Mouse (Mus musculus): ENCODE measurements around the gene Zmiz1.

The Zmiz1 gene

DNA sequence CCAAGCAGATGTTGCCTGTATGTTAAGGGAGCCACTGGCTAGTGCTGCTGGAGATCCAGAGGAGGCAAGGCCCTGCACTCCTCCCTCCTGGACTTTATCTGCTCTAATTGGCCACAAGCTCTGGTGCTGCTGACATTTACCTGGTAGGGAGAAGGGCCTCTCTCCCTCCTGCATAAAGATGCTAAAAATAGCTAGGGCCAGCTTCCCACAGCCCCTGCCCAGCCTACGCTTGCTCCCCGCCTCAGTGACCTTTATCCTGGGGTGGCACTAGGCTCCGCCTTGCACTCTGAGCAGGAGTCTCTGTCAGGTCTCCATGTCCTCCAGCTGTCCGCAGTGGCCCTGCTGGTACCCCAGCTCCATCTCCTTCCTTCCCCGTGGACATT lies 49.8 kb downstream of the Zmiz1 start:
- in situ Hi-C loops (cut with MboI, MseI) = loop anchor here in 1 of 2 experiments (10.0 kb wide), 2 partner anchors 356 to 1014 kb away; no protein-coding TSS in a partner anchor

DNA sequence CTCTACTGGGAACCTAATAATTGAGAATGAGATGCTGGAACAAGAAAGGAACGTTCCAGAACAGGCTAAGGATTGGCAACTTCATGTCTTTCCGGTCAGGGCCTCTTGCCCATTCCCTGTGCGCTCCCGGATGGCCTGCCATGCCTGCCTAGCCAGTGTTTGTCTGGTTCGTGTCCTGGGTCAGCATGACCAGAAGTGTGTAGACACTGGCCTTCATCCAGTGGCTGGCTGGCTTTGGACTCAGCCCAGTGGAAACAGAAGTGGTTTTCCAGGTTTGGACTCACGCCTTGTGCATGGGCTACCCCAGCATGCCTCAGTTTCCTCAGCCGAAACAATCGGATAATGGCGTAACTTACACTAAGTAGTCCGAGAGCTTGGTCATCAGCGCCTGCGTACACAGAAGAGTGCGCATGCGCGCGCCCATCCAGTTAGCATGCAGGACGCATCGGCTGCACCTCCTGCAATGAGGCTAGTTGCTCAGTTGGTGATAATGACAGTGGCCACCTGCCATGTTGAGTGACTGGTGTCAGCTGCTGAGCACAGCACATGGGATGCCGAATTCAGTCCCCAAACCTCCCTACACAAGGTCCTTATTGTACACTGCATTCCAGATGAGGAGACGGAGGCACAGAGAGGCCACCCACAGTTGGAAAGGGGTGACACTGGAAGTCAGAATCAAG lies 50.6 kb downstream of the Zmiz1 start:
- in situ Hi-C loops (cut with MboI, MseI) = loop anchor here in 1 of 2 experiments (10.0 kb wide), 2 partner anchors 355 to 1015 kb away; no protein-coding TSS in a partner anchor

DNA sequence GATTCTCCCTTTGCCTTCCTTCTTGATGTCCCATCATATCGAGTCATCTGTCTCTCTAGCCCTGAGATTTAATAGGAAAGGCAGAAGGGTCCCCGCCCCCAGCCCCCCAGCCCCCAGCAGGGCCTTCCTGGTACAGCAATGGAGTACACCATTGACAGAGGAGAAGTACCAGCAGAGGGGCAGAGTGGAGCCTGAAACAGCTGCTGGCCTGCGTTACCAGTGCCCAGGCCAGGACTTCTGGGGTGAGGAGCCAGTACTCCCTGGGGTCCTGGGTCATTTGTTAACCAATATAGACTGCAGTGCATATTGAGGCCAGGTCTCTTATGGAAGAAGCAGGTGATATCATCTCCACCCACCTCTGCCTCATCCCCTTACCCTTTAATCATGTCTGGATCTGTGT lies 51.4 kb downstream of the Zmiz1 start:
- in situ Hi-C loops (cut with MboI, MseI) = no loop called here

DNA sequence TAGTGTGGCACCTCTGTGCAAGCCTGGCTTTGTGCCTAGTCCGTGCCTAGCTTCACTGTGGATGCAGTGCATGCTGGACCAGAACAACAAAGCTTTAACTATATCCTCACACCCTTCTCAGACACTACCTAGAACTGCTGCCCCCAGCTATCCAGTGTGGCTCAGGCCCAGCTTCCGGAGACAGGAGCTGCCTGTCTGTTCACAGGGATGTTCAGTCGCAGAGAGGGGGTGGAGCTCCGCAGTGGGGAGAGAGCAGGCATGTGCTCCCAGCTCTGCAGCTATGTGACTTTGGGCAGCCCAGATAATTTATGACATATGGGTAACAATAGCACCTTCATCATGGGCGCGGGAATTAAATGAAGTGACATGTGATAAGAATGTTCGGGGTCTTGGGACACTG lies 52.0 kb downstream of the Zmiz1 start:
- in situ Hi-C loops (cut with MboI, MseI) = no loop called here

DNA sequence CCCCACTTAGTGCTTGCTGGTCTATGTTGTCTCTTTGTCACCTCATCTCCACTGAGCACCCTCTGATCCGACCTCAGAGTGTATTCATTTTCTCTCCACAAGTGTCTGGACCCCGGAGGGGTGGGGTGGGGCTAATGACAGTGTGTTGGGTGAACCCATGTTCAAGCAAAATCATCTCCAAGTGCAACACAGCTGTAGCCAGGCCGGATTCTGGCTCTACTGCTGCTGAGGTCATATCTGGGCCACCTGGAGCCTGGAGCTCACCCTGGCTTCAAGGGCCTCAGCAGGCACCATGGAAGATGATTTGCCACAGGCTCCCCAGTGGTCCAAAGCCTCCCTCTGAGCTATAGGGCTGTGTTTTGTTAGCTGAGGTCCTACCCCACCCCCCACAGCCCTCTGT lies 52.6 kb downstream of the Zmiz1 start:
- in situ Hi-C loops (cut with MboI, MseI) = no loop called here

DNA sequence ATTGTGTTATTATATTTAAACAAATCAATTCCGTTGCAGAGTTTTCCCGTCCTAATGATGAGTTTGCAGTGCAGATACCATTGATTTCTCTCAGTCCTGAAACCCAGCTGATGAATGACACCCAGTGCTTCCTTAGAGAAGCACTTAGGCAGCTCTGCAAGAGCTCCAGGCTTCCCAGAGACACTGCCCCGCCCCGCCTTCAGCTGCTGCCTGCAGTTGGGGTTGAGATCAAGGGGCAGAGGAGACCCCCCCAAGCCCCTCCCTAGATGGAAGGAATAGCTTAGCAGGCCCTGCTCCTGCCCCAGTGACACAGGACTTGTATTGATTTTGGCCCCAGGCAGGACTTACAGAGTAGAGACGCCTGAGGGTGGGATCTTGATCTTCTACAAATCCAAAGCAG lies 53.0 kb downstream of the Zmiz1 start:
- in situ Hi-C loops (cut with MboI, MseI) = no loop called here

DNA sequence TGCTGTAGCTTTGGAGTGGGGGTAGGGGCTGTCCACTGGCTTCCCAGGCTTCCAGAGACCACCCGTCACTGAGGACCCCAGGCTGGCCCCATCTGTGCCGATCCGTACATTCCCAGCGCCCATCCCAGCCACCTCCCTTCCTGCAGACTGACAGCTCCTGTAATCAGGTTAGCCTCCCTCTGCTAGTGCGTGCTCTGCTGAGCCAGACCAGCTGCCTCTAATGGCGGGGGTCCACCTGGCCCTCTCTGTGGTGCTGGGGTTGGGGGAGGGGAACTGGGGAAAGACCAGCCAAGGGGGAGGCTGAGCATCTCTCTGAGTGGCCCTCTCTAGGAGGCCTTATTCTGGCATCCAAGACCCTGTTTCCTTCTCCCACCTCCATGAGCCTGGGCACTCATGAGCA lies 53.8 kb downstream of the Zmiz1 start:
- in situ Hi-C loops (cut with MboI, MseI) = no loop called here

DNA sequence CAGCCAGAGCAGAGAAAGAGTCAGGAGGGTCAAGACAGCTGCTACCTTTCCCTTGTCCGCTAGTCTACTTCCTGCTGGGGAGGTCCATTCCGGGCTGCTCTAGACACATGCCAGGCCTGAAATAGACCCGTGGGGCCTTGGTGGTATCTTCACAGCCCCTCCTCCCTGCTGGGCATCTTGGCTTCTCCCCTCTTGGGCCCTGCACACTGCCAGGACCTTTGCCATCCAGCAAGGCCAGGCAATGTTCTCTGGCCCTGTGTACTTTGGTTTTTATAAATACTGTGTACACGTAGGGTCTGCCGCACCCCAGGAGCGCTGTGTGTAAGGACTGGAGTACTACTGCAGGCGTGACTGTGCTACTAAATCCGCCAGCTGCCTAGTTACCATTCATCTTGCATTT lies 54.5 kb downstream of the Zmiz1 start:
- in situ Hi-C loops (cut with MboI, MseI) = no loop called here

DNA sequence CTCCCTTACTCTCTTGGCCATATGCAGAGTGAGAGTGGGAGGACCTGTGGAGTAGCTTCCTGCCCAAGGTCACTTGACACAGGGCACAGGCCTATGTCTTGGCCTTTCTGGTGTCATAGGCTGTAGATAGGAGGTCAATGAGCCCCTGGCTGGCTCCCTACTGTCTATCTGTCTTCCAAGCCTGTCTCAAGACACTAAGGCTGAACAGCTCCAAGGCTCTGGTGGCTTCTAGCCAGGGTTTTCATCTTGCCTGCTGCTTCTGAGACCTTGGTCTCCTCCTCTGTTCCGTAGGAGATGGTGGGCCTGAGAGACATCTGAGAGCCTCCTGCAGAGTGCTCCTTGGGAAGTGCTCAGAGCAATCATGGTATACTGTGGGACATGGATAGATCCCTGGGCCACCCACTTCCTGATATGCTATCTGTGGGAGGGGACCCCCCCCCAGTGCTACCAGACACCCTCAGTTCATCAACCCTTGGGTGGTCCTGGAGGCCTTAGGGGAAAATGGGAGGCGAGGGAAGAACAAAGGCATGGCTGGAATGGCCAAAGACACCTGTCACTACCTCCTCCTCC lies 56.0 kb downstream of the Zmiz1 start:
- in situ Hi-C loops (cut with MboI, MseI) = no loop called here

DNA sequence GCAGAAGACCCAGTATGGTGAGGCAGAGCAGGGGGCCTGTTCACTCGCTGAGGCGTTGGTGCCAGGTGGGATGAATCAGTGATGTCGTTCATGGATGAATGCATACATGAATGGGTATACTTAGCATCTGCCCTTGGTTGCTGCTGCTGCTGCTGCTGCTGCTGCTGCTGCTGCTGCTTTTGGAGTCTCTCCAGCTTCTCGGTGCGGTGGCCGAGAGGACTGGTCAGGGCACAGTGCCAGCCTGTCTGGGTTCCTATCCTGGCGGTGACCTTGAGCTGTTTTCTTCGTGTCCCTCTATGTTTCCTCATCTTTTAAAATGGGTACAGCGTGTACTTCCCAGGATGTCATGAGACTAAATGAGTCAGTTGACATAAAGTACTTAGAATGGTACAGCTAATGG lies 56.9 kb downstream of the Zmiz1 start:
- in situ Hi-C loops (cut with MboI, MseI) = no loop called here

DNA sequence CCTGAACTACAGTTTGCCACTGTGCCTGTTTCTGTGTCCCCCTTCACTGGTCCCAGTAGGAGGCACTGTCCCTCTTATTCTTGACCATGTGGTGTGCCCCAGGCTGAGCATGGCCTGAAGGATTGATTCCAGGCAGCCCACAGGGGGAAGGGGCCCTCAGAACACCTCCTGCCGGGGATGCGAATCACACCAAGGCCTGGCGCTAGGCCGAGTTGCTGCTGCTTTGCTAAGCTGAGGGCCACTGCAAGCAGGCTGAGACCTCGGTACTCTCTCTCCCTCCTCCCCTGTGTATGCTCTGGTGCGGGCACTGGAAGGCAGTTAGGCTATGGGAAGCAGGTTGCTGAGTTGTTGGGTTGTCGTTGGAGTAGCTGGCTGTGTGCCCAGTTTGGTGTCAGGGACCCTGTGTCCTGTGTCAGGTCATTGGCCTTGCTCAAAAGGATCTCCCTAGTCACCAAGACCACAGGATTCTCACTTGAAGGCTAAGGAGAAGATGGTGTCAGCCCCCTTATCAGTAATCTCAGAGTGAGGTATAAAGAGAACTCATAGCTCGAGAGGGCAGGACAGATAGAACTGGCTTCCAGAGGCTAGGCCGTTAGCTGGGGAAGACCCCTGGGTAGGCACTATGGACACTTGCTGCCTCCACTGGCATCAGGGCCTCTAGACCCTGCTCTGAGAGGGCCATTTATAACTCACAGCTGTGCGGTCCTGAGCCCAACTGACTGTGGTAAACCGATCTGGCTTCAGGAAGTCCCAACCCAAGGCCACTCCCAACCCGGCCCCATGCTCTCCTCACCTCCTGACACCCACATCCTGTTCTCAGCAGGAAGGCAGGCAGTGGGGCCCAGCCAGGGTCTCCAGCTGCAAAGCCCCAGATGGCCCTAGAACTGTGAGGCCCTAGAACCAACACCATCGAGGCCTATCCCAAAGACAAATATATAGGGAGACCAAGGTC lies 57.9 kb downstream of the Zmiz1 start:
- in situ Hi-C loops (cut with MboI, MseI) = no loop called here

DNA sequence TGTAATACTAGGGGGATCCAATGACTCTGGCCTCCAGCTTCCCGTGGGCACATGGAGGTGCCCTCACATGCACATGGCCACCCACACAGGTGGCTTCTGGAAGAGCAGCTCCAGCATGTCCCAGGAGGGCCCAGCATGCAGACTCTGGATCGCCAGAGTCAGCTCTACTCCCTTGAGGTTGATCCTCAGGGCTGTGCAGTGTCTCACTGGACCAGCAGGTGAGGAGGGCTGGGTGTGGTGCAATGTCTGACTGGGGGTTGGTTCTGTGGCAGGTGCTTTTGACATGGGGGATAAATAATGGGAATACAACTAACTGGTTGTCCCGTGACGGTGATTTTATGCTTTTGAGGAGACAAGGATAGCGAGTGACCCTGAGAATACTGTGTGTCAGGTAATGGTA lies 59.7 kb downstream of the Zmiz1 start:
- in situ Hi-C loops (cut with MboI, MseI) = no loop called here

DNA sequence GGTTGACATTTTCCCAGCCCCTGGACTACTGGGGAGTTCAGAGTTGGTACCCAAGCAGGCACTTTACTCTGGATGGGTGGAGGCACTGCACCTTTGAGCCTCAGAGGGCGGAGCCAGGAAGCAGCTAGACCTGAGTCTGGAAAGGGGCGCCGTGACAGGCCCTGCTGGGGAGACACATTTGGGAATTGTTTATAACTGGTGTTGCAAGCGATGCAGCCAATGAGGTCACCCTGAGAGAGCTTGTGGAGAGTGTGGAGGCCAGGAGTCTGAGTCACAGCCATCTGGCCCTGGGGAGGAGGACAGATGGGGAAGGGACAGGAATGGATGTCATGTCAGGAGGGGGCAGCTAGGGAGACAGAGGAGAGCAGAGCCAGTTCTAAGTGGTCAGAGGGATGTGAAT lies 60.7 kb downstream of the Zmiz1 start:
- in situ Hi-C loops (cut with MboI, MseI) = no loop called here

DNA sequence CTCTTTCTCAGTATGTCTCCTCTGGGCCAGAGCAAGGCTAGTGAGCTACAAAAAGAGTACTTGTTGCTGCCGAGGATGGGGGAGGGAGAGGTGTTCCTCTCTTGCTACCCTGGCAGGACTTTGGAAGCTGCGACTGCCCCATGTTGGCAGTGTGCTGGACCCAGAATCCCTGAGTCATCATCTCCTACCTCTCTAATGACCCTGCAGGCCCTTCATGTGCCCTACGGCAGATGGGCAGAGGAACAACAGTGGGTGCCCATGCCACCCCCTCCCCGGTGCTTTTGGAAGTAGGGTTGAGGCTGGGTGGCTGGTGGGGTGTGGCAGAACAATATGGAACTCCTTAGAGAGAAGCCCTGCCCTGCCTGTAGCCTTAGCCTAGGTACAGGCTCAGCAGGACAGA lies 61.6 kb downstream of the Zmiz1 start:
- in situ Hi-C loops (cut with MboI, MseI) = no loop called here

DNA sequence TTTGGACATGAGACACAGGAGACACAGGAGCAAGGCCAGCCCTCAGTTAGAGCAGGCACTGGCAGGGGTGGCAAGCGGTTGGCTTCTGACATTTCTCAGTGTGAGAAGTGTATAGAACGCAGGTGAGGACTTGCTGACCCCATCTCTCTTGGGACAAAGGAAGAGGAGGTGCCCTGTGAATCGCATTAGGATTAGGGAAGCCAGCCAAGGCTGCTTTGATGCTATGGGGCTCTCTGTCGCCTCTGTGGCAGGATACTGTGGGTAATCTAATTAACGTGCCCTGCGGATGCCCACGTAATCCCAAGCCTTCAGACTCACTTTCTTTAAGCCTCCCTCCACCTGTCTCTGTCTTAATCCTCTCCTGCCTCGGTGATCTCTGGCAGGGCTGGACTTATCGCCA lies 62.0 kb downstream of the Zmiz1 start:
- in situ Hi-C loops (cut with MboI, MseI) = no loop called here

DNA sequence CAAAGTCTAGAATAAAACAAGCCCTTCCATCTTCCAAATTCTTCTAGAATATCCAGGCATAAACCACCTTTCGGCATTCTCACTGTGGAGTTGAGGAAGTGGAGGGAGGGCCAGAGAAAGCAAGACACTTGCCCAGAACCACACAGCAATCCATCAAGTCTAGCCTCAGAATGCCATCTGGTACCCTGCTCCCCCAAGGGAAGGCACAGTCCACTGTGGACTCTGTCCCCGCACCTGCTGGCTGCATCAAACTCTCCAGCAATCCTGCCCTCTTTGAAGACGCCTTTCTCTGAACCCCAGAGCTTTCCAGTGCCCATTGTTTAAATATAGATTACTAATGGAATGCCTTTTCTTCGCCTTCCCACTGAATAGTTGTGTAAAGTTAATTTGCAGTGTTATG lies 62.5 kb downstream of the Zmiz1 start:
- in situ Hi-C loops (cut with MboI, MseI) = no loop called here

DNA sequence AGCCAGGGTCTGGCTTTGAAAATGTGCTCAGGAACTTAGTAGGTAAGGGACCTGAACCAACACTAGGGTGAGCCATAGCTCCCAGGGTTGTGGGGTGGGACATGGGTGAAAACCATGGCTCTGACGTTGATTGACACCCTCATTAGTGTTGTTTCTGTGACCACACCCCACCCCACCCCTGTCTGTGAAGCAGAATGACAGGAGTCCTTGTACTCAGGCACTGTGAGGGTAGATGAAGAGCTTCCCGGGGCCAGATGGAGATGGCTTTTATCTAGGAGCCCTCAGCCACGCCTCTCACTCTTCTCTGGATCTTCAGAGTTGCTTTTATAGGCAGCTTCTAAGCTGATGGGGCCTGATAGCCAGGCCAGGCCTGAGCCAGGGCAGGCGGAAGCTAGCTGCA lies 63.4 kb downstream of the Zmiz1 start:
- in situ Hi-C loops (cut with MboI, MseI) = no loop called here

DNA sequence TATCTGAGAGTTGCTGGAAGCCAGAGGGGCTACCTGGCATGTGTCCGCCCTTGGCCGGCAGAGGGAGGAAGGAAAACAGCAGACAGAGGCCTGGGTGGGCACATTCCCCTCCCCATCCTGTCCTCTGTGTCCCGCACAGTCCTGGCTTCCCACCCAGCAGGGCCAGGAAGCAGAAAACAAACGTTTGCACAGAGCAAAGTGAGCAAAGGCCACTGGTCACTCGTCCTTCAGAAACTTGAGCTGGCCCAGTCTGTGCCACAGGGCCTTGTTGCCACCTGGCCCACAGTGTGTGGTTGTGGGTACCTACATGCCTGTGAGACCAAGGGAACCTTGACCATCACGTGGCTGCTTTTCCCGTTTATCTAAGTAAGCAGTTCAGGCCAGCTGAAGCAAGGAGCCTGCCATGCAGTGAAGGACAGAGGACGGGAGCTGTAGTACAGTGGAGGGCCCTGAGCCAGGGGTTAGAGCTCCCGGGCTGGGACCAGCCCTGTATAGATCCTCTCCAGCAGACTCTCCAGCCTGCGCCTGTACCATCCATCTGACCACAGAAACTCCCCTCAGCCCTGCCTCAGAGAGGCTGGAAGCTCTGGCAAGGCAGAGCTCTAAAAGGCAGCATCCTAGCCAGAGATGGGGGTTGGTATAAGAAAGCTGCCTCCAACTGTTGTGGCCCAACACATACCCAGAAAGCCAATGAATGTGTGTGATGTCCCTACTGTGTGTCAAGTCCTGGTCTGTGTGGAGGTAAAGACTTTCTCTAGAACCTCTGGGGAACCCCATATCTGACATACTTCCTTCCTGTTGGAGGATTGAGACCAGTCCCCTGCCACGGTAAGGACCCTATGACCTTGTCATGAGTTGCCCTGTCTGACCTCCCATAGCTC lies 64.5 kb downstream of the Zmiz1 start:
- in situ Hi-C loops (cut with MboI, MseI) = no loop called here

DNA sequence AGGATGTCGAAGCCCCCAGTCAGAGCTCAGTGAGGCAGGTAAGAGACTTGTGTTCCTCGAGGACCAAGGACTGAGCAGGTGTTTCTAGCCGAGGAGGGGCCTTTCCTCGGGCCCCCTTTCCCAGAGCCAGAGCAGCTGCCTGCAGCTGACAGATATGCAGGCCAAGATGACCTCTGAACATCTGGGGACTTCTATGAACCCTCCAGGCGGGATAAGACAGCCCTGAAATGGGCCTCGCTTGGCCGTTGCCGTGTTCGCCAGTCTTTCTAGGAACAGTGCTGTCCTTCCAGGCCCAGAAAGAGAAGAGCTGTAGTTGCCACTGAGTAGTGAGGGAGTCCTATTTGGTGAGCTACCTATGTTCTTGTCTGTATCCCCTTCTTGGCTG lies 65.1 kb downstream of the Zmiz1 start:
- in situ Hi-C loops (cut with MboI, MseI) = no loop called here

DNA sequence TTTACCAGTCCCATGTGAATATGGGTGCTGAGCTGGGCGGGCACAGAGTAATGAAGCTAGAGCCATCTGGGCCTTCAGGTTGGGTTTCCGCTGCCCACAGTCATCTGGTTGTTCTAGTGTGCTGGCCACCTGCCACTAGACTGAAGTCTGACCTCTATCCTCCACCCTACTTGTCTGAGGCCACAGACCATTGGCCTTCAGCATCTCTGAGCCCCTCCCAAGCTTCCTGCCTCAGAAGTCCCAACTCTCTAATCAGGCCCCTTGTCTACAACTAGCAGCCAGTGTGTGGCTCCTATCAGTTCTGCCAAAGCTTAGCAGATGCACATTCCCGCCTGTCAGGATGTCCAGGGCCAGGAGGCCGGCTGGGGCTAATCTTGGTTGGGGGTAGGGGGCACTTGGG lies 65.9 kb downstream of the Zmiz1 start:
- in situ Hi-C loops (cut with MboI, MseI) = loop anchor here in 1 of 2 experiments (5.0 kb wide), 1 partner anchor 38 kb away; no protein-coding TSS in a partner anchor

DNA sequence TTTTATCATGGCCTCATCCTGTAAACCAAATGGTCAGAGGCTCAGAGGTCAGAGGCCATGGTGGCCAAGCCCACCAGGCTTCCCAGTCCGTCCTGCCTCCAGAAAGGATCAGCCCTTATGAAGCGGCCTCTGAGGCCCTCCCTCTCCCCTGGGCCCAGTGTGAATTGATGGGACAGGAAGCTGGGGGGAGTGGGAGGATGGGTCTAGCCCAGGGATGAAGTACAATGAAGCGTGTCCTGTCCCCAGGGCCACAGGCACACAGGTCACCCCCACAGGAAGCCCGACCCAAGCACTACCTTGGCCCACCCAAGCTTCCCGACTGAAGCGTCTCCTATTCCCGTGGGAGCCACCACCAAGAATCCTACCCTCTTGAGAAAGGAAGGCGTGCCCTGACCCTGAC lies 66.7 kb downstream of the Zmiz1 start:
- in situ Hi-C loops (cut with MboI, MseI) = loop anchor here in 1 of 2 experiments (5.0 kb wide), 1 partner anchor 38 kb away; no protein-coding TSS in a partner anchor
